Mouse (Mus musculus) forebrain, postnatal 0 days (tissue): ENCODE measurements around the gene Rtn3. TPM values are rescaled to one million over a fixed set of nuclear protein-coding genes. Genes with fewer than 3 reads are reported as not detected.

Source experiments
- ATAC-seq: fragments of 200-750 bp; cut with Nextera tagmentation; 2 replicates; pipeline ENCODE4 v1.8.0; 2017; ENCODE audit warnings: mild to moderate bottlenecking, moderate library complexity
- DNase-seq: peaks from one replicate; pipeline ENCODE4 v3.0.0-alpha.2; 2015
- H3K27ac ChIP-seq: fragments of 300-500 bp; sonication (generic); 2 replicates; pipeline ENCODE4 v1.5.1; 2014; ENCODE audit warnings: low read depth, mild to moderate bottlenecking, antibody characterized with exemption, low read length, moderate library complexity, mixed read lengths
- H3K27me3 ChIP-seq: fragments of 300-500 bp; sonication (generic); 2 replicates; pipeline ENCODE4 v1.6.1; 2014; ENCODE audit warnings: mild to moderate bottlenecking, low read length, mixed read lengths; ENCODE audit not compliant: insufficient read depth
- H3K36me3 ChIP-seq: fragments of 300-500 bp; sonication (generic); 2 replicates; pipeline ENCODE4 v1.6.1; 2014; ENCODE audit warnings: mild to moderate bottlenecking, moderate library complexity; ENCODE audit not compliant: insufficient read depth
- H3K4me1 ChIP-seq: fragments of 300-500 bp; sonication (generic); 2 replicates; pipeline ENCODE4 v1.6.1; 2014; ENCODE audit warnings: antibody characterized with exemption; ENCODE audit not compliant: insufficient read depth
- H3K4me2 ChIP-seq: fragments of 300-500 bp; sonication (generic); 2 replicates; pipeline ENCODE4 v1.6.1; 2014; ENCODE audit warnings: low read depth, mild to moderate bottlenecking, moderate library complexity
- H3K4me3 ChIP-seq: fragments of 300-500 bp; sonication (generic); 2 replicates; pipeline ENCODE4 v1.5.1; 2014; ENCODE audit warnings: low read depth, low read length, mixed read lengths
- H3K9ac ChIP-seq: fragments of 300-500 bp; sonication (generic); 2 replicates; pipeline ENCODE4 v1.6.1; 2014; ENCODE audit warnings: mild to moderate bottlenecking
- H3K9me3 ChIP-seq: fragments of 300-500 bp; sonication (generic); 2 replicates; pipeline ENCODE4 v1.6.1; 2016; ENCODE audit warnings: low read length
- CTCF ChIP-seq: sonication (generic); IDR thresholded peaks from 2 replicates; pipeline ENCODE4 v1.5.1; 2016; ENCODE audit warnings: antibody characterized with exemption, control low read depth, low read depth
- WGBS: fragments of 180-500 bp; shearing (Covaris S2); extraction: QIAGEN DNeasy Blood & Tissue Kit; methylation state at CpG from one replicate; pipeline ENCODE4 v1.1.7; 2014; 5-methylcytosine and 5-hydroxymethylcytosine counted together
- microRNA-seq, 2 experiments: library from miRNA; unstranded; fragments of <30 nt; microRNA quantifications; one replicate each; pipeline ENCODE4; 2016
- polyA plus RNA-seq: library from polyadenylated mRNA; unstranded; fragments of >200 nt; fragmentation: Nextera tagmentation; extraction: Ambion mirVana; gene quantifications from 2 replicates; pipeline ENCODE4 v1.2.1, GENCODE M21; 2015
- total RNA-seq: library from RNA; depleted of rRNA; stranded (reverse); fragments of >200 nt; gene quantifications from 2 replicates; pipeline ENCODE4 v1.2.3, GENCODE M21; 2014; rRNA removed

Gene Rtn3
- total and polyA plus RNA-seq, 2 experiments from 2014 or later, result 363 to 637 TPM

GRCm38 (mm10) chr19:7377639-7378038 is 105.4 kb downstream of the Rtn3 start:
- no peak for DNase-seq
- Histone ChIP-seq H3K9ac (no peak overlapping the region), H3K4me1 (peaks cover 21% of the 10 kb centered on the region), H3K4me3 (no peak overlapping the region), H3K9me3 (no peaks in the 10 kb centered on the region), H3K27me3 (no peaks in the 10 kb centered on the region), H3K36me3 (peaks cover 33% of the 10 kb centered on the region), H3K4me2 (no peak overlapping the region), H3K27ac (no peak overlapping the region)
- no peak for ATAC-seq
- TF ChIP-seq CTCF, result no peak
- WGBS, result 90% methylated on average over 2 of the region's 2 CpGs

Small RNA genes lying within 50 kb of the gene (microRNA-seq; reads per million reads assigned to microRNA genes)
- gene Mir6991, result 1.3 to 1.9 reads per million in 2 experiments

Other genes with a start within 250 kb of the Rtn3 start
- gene Naa40, start 242.1 kb downstream of the Rtn3 start, total RNA-seq, result 48.5 and 57.7 TPM in 2 replicates
- 34.7 and 44.0 TPM in 2 replicates for gene Naa40, start 242.1 kb downstream of the Rtn3 start, polyA plus RNA-seq
- 41.9 and 49.6 TPM in 2 replicates for gene Rcor2, start 216.0 kb downstream of the Rtn3 start, total RNA-seq
- 13.7 and 14.5 TPM in 2 replicates for gene Rcor2, start 216.0 kb downstream of the Rtn3 start, polyA plus RNA-seq
- 35.8 and 38.7 TPM in 2 replicates for gene Mark2, start 141.4 kb downstream of the Rtn3 start, total RNA-seq
- 30.0 and 35.7 TPM in 2 replicates for gene Mark2, start 141.4 kb downstream of the Rtn3 start, polyA plus RNA-seq
- 43.2 and 48.9 TPM in 2 replicates for gene Spindoc, start 100.3 kb downstream of the Rtn3 start, total RNA-seq
- 16.4 and 20.8 TPM in 2 replicates for gene Spindoc, start 100.3 kb downstream of the Rtn3 start, polyA plus RNA-seq
- 185 and 206 TPM in 2 replicates for gene 2700081O15Rik, start 65.7 kb downstream of the Rtn3 start, total RNA-seq
- gene 2700081O15Rik, start 65.7 kb downstream of the Rtn3 start, polyA plus RNA-seq, result 24.3 and 29.9 TPM in 2 replicates
- gene Atl3, start 10.8 kb upstream of the Rtn3 start, total RNA-seq, result 15.9 and 18.3 TPM in 2 replicates
- gene Atl3, start 10.8 kb upstream of the Rtn3 start, polyA plus RNA-seq, result 2.0 and 4.2 TPM in 2 replicates
- 4.8 and 6.6 TPM in 2 replicates for gene Pla2g16, start 74.2 kb upstream of the Rtn3 start, total RNA-seq
- gene Pla2g16, start 74.2 kb upstream of the Rtn3 start, polyA plus RNA-seq, result 6.0 and 6.5 TPM in 2 replicates
- 0.19 and 0.38 TPM in 2 replicates for gene Lgals12, start 123.9 kb upstream of the Rtn3 start, total RNA-seq
- 0.10 and 0.21 TPM in 2 replicates for gene Lgals12, start 123.9 kb upstream of the Rtn3 start, polyA plus RNA-seq
- gene Hrasls5, start 129.3 kb upstream of the Rtn3 start, total RNA-seq, result not detected in 2 replicates
- gene Hrasls5, start 129.3 kb upstream of the Rtn3 start, polyA plus RNA-seq, result 0.29 TPM in 1 of 2 replicates, not detected in the other
- not detected in 2 replicates for gene Slc22a19, start 228.0 kb upstream of the Rtn3 start, total RNA-seq
- 0.09 TPM in 1 of 2 replicates, not detected in the other for gene Slc22a19, start 228.0 kb upstream of the Rtn3 start, polyA plus RNA-seq